Mouse (Mus musculus) brain, embryonic 14.5 days (tissue): ENCODE data around the gene Slco1a6.

Source experiments
- CTCF ChIP-seq: fragments of 200-500 bp; IDR thresholded peaks from 2 replicates; pipeline ENCODE4 v1.5.1; 2012; ENCODE audit warnings: inconsistent platforms, mild to moderate bottlenecking, moderate library complexity, borderline replicate concordance; ENCODE audit not compliant: insufficient read depth, insufficient read length; ENCODE audit errors: extremely low read depth
- POLR2A ChIP-seq: fragments of 200-500 bp; IDR thresholded peaks from 2 replicates; pipeline ENCODE4 v1.6.1; 2012; ENCODE audit warnings: mild to moderate bottlenecking, inconsistent platforms, borderline replicate concordance; ENCODE audit not compliant: poor library complexity, insufficient read depth, insufficient read length, severe bottlenecking; ENCODE audit errors: extremely low read depth

GRCm38 (mm10) chr6:142148371-142148770 is 60.0 kb downstream of the Slco1a6 start:
- TF ChIP-seq CTCF (no peak), POLR2A (no peak)
